Mouse (Mus musculus): ENCODE results near the gene Selenon. TPM values are rescaled to one million over a fixed set of nuclear protein-coding genes. Genes with fewer than 3 reads are reported as not detected.
A peak's percentile ranks its signal among the peaks of the same experiment; 100 is the strongest.
"Not testable (repeated sequence)": the region's sequence is repeated elsewhere in the genome, so short reads cannot be mapped to it uniquely, and the experiment has no call there.

Selenon gene
- polyA plus RNA-seq, 1 experiment from 2014 or later, result 6.8 TPM

GRCm38 (mm10) chr4:134505966-134506594, 45.9 kb downstream of the Selenon start:
- no peak overlapping the region for H3K9ac ChIP-seq (ENCODE audit: low read depth, low read length)
- peaks cover 19% of the 10 kb centered on the region for H3K36me3 ChIP-seq (ENCODE audit: control insufficient read depth, insufficient read depth)
- no peaks in the 10 kb centered on the region for H3K4me1 ChIP-seq (replicated peaks; ENCODE audit: control insufficient read depth, insufficient read depth, low read length)
- H3K4me3 ChIP-seq (ENCODE audit: low read depth, low read length), result no peak overlapping the region
- H3K27me3 ChIP-seq (replicated peaks; ENCODE audit: control insufficient read depth, insufficient read depth, low read length), result no peaks in the 10 kb centered on the region
- ATAC-seq, result no peak
- WGBS, result 81% methylated on average over 3 of the region's 4 CpGs
- no peak for TF ChIP-seq CTCF (IDR thresholded peaks at IDR 0.05; ENCODE audit: low read depth)
- H3K9me3 ChIP-seq (ENCODE audit: control insufficient read depth), result no peaks in the 10 kb centered on the region
- no peak overlapping the region for H3K27ac ChIP-seq (ENCODE audit: low read depth, low read length)
- no peak overlapping the region for H3K4me2 ChIP-seq (replicated peaks; ENCODE audit: low read depth)

GRCm38 (mm10) chr4:134505303-134505789, 46.6 kb downstream of the Selenon start:
- no peak overlapping the region for H3K27ac ChIP-seq (ENCODE audit: low read depth, low read length)
- H3K27me3 ChIP-seq (replicated peaks; ENCODE audit: control insufficient read depth, insufficient read depth, low read length), result no peaks in the 10 kb centered on the region
- 85% methylated on average over 4 of the region's 4 CpGs for WGBS
- no peaks in the 10 kb centered on the region for H3K4me1 ChIP-seq (replicated peaks; ENCODE audit: control insufficient read depth, insufficient read depth, low read length)
- ATAC-seq, result no peak
- no peak overlapping the region for H3K4me2 ChIP-seq (replicated peaks; ENCODE audit: low read depth)
- no peak for TF ChIP-seq CTCF (IDR thresholded peaks at IDR 0.05; ENCODE audit: low read depth)
- H3K9ac ChIP-seq (ENCODE audit: low read depth, low read length), result no peak overlapping the region
- no peaks in the 10 kb centered on the region for H3K9me3 ChIP-seq (ENCODE audit: control insufficient read depth)
- peaks cover 19% of the 10 kb centered on the region for H3K36me3 ChIP-seq (ENCODE audit: control insufficient read depth, insufficient read depth)
- no peak overlapping the region for H3K4me3 ChIP-seq (ENCODE audit: low read depth, low read length)

DNA sequence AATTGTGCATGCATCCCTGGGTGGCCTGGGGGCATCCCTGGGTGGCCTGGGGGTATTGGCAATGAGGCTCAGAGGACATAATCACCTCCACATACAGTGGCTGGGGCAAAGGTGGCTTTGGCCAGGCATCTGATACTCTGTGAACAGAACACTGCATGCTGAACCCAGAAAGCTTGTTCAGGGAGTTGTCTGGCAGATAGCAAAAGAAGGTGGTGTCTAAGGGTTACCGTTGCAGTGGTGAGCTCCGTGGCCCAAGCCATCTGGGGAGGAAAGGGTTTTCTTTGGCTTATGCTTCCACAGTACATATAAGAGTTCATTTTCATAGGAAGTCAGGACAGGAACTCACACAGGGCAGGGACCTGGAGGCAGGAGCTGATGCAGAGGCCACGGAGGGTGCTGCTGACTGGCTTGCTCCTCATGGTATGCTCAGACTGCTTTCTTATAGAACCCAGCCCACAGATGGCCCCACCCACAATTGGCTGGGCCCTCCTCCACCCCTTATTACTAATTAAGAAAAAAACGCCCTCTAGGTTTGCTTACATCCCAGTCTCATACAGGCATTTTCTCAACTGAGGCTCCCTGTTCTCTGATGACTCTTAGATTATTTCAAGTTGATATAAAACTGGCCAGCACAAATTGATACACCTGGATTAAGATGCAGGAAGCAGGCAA, 48.1 kb downstream of the Selenon start:
- H3K9ac ChIP-seq (ENCODE audit: low read depth, low read length), result no peak overlapping the region
- peaks cover 19% of the 10 kb centered on the region for H3K36me3 ChIP-seq (ENCODE audit: control insufficient read depth, insufficient read depth)
- H3K9me3 ChIP-seq (ENCODE audit: control insufficient read depth), result no peaks in the 10 kb centered on the region
- no peaks in the 10 kb centered on the region for H3K27me3 ChIP-seq (replicated peaks; ENCODE audit: control insufficient read depth, insufficient read depth, low read length)
- no peak for TF ChIP-seq CTCF (IDR thresholded peaks at IDR 0.05; ENCODE audit: low read depth)
- no peak overlapping the region for H3K4me3 ChIP-seq (ENCODE audit: low read depth, low read length)
- H3K4me2 ChIP-seq (replicated peaks; ENCODE audit: low read depth), result no peak overlapping the region
- 73% methylated on average over 4 of the region's 4 CpGs for WGBS
- no peak for ATAC-seq
- H3K27ac ChIP-seq (ENCODE audit: low read depth, low read length), result no peak overlapping the region
- H3K4me1 ChIP-seq (replicated peaks; ENCODE audit: control insufficient read depth, insufficient read depth, low read length), result no peaks in the 10 kb centered on the region

GRCm38 (mm10) chr4:134501095-134501494, 50.9 kb downstream of the Selenon start:
- Histone ChIP-seq H3K27ac (ENCODE audit: low read depth, low read length) (no peak overlapping the region), H3K27me3 (replicated peaks; ENCODE audit: control insufficient read depth, insufficient read depth, low read length) (no peaks in the 10 kb centered on the region), H3K9ac (ENCODE audit: low read depth, low read length) (no peak overlapping the region), H3K9me3 (ENCODE audit: control insufficient read depth) (no peaks in the 10 kb centered on the region), H3K4me2 (replicated peaks; ENCODE audit: low read depth) (no peak overlapping the region), H3K36me3 (ENCODE audit: control insufficient read depth, insufficient read depth) (no peaks in the 10 kb centered on the region), H3K4me3 (ENCODE audit: low read depth, low read length) (no peak overlapping the region), H3K4me1 (replicated peaks; ENCODE audit: control insufficient read depth, insufficient read depth, low read length) (peaks cover 8% of the 10 kb centered on the region; the same call in 1 of the 2 replicates)
- WGBS, result 88% methylated on average over 6 of the region's 6 CpGs
- TF ChIP-seq CTCF (IDR thresholded peaks at IDR 0.05; ENCODE audit: low read depth), result no peak
- no peak for ATAC-seq

DNA sequence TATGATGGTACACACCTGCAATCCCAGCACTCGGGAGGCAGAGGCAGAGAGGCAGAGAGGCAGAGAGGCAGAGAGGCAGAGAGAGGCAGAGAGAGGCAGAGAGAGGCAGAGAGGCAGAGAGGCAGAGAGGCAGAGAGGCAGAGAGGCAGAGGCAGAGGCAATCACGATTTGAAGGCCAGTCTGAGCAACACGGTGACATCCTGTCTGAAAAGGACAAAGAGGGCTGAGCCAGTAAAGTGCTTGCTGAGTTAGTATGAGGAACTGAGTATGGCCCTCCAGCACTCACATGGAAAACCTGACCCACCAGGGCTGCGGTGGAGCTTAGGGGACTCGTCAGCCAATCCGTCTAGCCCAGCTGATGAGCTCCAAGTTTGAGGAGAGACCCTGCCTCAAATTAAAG, 53.0 kb downstream of the Selenon start:
- 78% methylated on average over 6 of the region's 6 CpGs for WGBS
- peak overlapping the region; percentile 86; the same call in 1 of the 2 replicates for H3K4me2 ChIP-seq (replicated peaks; ENCODE audit: low read depth)
- not testable (repeated sequence) for ATAC-seq; H3K36me3 ChIP-seq (ENCODE audit: control insufficient read depth, insufficient read depth); H3K9ac ChIP-seq (ENCODE audit: low read depth, low read length); H3K9me3 ChIP-seq (ENCODE audit: control insufficient read depth); H3K27me3 ChIP-seq (replicated peaks; ENCODE audit: control insufficient read depth, insufficient read depth, low read length); H3K4me3 ChIP-seq (ENCODE audit: low read depth, low read length); H3K27ac ChIP-seq (ENCODE audit: low read depth, low read length)
- peaks cover 15% of the 10 kb centered on the region; the same call in 1 of the 2 replicates for H3K4me1 ChIP-seq (replicated peaks; ENCODE audit: control insufficient read depth, insufficient read depth, low read length)

DNA sequence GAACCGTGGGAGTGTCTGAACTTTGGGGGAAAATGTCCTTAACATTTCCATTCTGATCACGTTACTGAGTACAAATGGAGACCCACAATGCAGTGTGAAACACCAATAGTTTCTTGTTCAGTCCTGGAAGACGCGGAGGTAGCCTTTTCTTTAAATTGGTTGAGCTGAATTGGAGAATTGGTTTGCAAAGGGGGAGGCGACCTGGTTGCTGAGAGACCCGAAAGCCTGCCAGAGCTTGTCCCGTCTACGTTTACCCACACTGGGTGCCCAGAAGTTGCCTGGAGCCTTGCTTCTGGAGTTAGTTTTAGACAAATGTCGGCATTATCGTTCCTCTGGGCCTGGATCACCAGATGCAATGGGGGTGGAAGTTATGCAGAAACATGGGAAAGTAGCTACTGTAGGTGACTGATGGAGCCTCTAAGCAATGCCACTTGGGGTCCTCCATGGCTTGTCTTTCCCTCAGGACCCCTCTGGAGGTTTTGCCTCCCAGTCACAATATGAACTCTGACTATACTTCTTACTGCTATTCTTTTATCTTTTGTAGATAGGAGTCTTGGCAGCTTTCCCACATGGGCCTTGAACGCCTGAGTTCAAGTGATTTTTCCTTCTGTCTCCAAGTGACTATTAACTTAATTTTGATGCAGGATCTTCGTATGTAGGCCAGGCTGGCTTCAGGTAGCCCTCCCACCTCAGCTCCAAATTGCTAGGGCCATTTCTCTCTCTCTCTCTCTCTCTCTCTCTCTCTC, 53.8 kb downstream of the Selenon start:
- H3K4me3 ChIP-seq (ENCODE audit: low read depth, low read length), result peak overlapping the region; percentile 46
- H3K27me3 ChIP-seq (replicated peaks; ENCODE audit: control insufficient read depth, insufficient read depth, low read length), result no peaks in the 10 kb centered on the region
- no peak for TF ChIP-seq CTCF (IDR thresholded peaks at IDR 0.05; ENCODE audit: low read depth)
- H3K4me1 ChIP-seq (replicated peaks; ENCODE audit: control insufficient read depth, insufficient read depth, low read length), result peaks cover 20% of the 10 kb centered on the region; the same call in 1 of the 2 replicates
- H3K9me3 ChIP-seq (ENCODE audit: control insufficient read depth), result no peaks in the 10 kb centered on the region
- no peak overlapping the region for H3K27ac ChIP-seq (ENCODE audit: low read depth, low read length)
- peak overlapping the region; percentile 86 for H3K4me2 ChIP-seq (replicated peaks; ENCODE audit: low read depth)
- 69% methylated on average over 12 of the region's 12 CpGs for WGBS
- no peaks in the 10 kb centered on the region for H3K36me3 ChIP-seq (ENCODE audit: control insufficient read depth, insufficient read depth)
- ATAC-seq, result no peak
- H3K9ac ChIP-seq (ENCODE audit: low read depth, low read length), result peak overlapping the region; percentile 31; the same call in 1 of the 2 replicates

Data from intestine, postnatal 0 days (tissue).